Comparison of ENCODE assay signal across 8 mouse cellular contexts in genomic region chr2:20547686-20548624, GRCm38 (mm10).
A peak's percentile ranks its signal among the peaks of the same experiment; 100 is the strongest.
DNase-seq lines count a peak whose midpoint lies in the region; ATAC-seq and TF ChIP-seq lines count a peak whose summit lies in the region.

No protein-coding gene starts in this region.

- WGBS in kidney, embryonic 14.5 days, result 32% methylated on average over 18 of the region's 18 CpGs
- 19% methylated on average over 18 of the region's 18 CpGs for WGBS in hindbrain, embryonic 11.5 days
- 37% methylated on average over 18 of the region's 18 CpGs for WGBS in liver, embryonic 16.5 days (ENCODE audit: insufficient replicate concordance)
- WGBS in small intestine, adult 2 months, result 33% methylated on average over 18 of the region's 18 CpGs

- 0 out of 2 replicates have a peak, but pooled peaks cover 2% of the 10 kb centered on the region for H3K36me3 ChIP-seq in kidney, embryonic 14.5 days (ENCODE audit: control insufficient read depth, insufficient read depth, low read length)
- H3K36me3 ChIP-seq in hindbrain, embryonic 11.5 days (ENCODE audit: control insufficient read depth, insufficient read depth, low read length), result no peaks in the 10 kb centered on the region
- H3K36me3 ChIP-seq in liver, embryonic 16.5 days (ENCODE audit: control insufficient read depth, insufficient read depth), result no peaks in the 10 kb centered on the region
- H3K36me3 ChIP-seq in small intestine, adult 2 months (ENCODE audit: control insufficient read depth, insufficient read depth, low read length), result no peaks in the 10 kb centered on the region; the same call in 1 of the 2 replicates

- peak; percentile 69 for ATAC-seq in kidney, embryonic 14.5 days (ENCODE audit: low FRiP score, low TSS enrichment)
- no peak for ATAC-seq in hindbrain, embryonic 11.5 days (ENCODE audit: low FRiP score)
- ATAC-seq in liver, embryonic 16.5 days (ENCODE audit: low read depth), result no peak

- no peak for TF ChIP-seq POLR2A in small intestine, adult 2 months (IDR thresholded peaks at IDR 0.05; ENCODE audit: low read depth, low read length)

- no peak for DNase-seq in kidney, postnatal 36 days
- DNase-seq in hindbrain, embryonic 11.5 days (ENCODE audit: low spot score), result peak; percentile 29
- no peak for DNase-seq in right cerebral cortex, postnatal 36 days (ENCODE audit: low spot score in 2 of 2)
- DNase-seq in adrenal gland, adult 8-10 months, result no peak
- DNase-seq in layer of hippocampus, adult 9-11 months, result no peak

- peak overlapping the region; percentile 18; the same call in 1 of the 2 replicates for H3K9ac ChIP-seq in kidney, embryonic 14.5 days (ENCODE audit: low read depth, low read length)
- no peak overlapping the region for H3K9ac ChIP-seq in hindbrain, embryonic 11.5 days (ENCODE audit: low read depth, low read length)
- H3K9ac ChIP-seq in liver, embryonic 16.5 days (ENCODE audit: low read depth, low read length), result no peak overlapping the region

- H3K4me1 ChIP-seq in kidney, embryonic 14.5 days (ENCODE audit: control insufficient read depth, insufficient read depth, low read length), result peaks cover 13% of the 10 kb centered on the region
- H3K4me1 ChIP-seq in hindbrain, embryonic 11.5 days (replicated peaks; ENCODE audit: control insufficient read depth, insufficient read depth, low read length), result peaks cover 14% of the 10 kb centered on the region
- H3K4me1 ChIP-seq in liver, embryonic 16.5 days (ENCODE audit: control insufficient read depth, low read depth, low read length), result no peaks in the 10 kb centered on the region
- H3K4me1 ChIP-seq in small intestine, adult 2 months (ENCODE audit: control insufficient read depth, insufficient read depth, insufficient read length, low read length), result peaks cover 2% of the 10 kb centered on the region

- no peaks in the 10 kb centered on the region for H3K27me3 ChIP-seq in kidney, embryonic 14.5 days (ENCODE audit: control insufficient read depth, insufficient read depth, low read length)
- no peaks in the 10 kb centered on the region for H3K27me3 ChIP-seq in hindbrain, embryonic 11.5 days (ENCODE audit: control insufficient read depth, insufficient read depth, low read length)
- no peaks in the 10 kb centered on the region for H3K27me3 ChIP-seq in liver, embryonic 16.5 days (ENCODE audit: control insufficient read depth, insufficient read depth, low read depth, low read length)
- H3K27me3 ChIP-seq in small intestine, adult 2 months (ENCODE audit: control insufficient read depth, insufficient read depth, low read length), result no peaks in the 10 kb centered on the region

- no peak for TF ChIP-seq CTCF in small intestine, adult 2 months (IDR thresholded peaks at IDR 0.05; ENCODE audit: extremely low read depth, insufficient read length, insufficient replicate concordance, low read depth, low read length)

- H3K27ac ChIP-seq in kidney, embryonic 14.5 days (ENCODE audit: low read depth, low read length), result peak overlapping the region; percentile 69; the same call in 1 of the 2 replicates
- no peak overlapping the region for H3K27ac ChIP-seq in hindbrain, embryonic 11.5 days (ENCODE audit: low read depth, low read length)
- H3K27ac ChIP-seq in liver, embryonic 16.5 days (ENCODE audit: low read length), result no peak overlapping the region
- H3K27ac ChIP-seq in small intestine, adult 2 months (ENCODE audit: insufficient read depth, low read depth, low read length), result no peak overlapping the region; the same call in 1 of the 2 replicates

- peak overlapping the region; percentile 46 for H3K4me2 ChIP-seq in kidney, embryonic 14.5 days (replicated peaks; ENCODE audit: low read depth, low read length)
- H3K4me2 ChIP-seq in hindbrain, embryonic 11.5 days (replicated peaks; ENCODE audit: low read depth, low read length), result peak overlapping the region; percentile 28
- peak overlapping the region; percentile 46 for H3K4me2 ChIP-seq in liver, embryonic 16.5 days (ENCODE audit: low read depth, low read length)

- H3K4me3 ChIP-seq in kidney, embryonic 14.5 days (ENCODE audit: low read length), result peak overlapping the region; percentile 19
- no peak overlapping the region for H3K4me3 ChIP-seq in hindbrain, embryonic 11.5 days (ENCODE audit: low read depth, low read length)
- H3K4me3 ChIP-seq in liver, embryonic 16.5 days (ENCODE audit: low read depth, low read length), result peak overlapping the region; percentile 31
- H3K4me3 ChIP-seq in small intestine, adult 2 months (ENCODE audit: low read depth, low read length), result peak overlapping the region; percentile 27; the same call in 1 of the 2 replicates

- H3K9me3 ChIP-seq in kidney, embryonic 14.5 days (ENCODE audit: control insufficient read depth, low read length), result no peaks in the 10 kb centered on the region
- no peaks in the 10 kb centered on the region for H3K9me3 ChIP-seq in hindbrain, embryonic 11.5 days (ENCODE audit: control insufficient read depth, low read length)
- no peaks in the 10 kb centered on the region for H3K9me3 ChIP-seq in liver, embryonic 16.5 days (replicated peaks; ENCODE audit: control insufficient read depth, low read length)
